Mouse (Mus musculus) CD4-positive, CD25-positive, alpha-beta regulatory T cell, adult 2 months (primary cell): Measurements from ENCODE around the gene Defb5.
"Not testable (repeated sequence)": the region's sequence is repeated elsewhere in the genome, so short reads cannot be mapped to it uniquely, and the experiment has no call there.

Experiments
- DNase-seq: peaks from one replicate; pipeline ENCODE4 v3.0.0-alpha.2; 2012; ENCODE audit warnings: low read depth, low spot score

Defb5 gene

DNA sequence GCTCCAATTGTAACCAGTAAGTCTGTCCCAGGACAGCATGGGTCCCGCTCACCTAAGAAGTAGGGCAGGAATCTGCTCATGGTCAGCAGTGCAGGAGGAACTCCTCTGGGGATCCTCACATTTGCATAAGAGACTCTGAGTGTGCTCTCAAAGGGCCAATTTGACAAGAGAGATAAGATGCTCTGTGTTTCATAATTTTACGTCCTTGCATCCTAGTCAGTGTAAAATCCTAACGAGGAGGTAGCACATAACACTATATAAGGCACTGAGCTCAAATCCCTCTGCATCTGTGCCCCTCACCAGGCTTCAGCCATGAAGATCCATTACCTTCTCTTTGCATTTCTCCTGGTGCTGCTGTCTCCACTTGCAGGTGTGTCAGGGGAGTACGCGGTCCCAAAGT, at the start of gene Defb5:
Gene Defb5 (plus strand): TSS at position 301 of the 400 bp plus-strand sequence.
- no peak for DNase-seq

DNA sequence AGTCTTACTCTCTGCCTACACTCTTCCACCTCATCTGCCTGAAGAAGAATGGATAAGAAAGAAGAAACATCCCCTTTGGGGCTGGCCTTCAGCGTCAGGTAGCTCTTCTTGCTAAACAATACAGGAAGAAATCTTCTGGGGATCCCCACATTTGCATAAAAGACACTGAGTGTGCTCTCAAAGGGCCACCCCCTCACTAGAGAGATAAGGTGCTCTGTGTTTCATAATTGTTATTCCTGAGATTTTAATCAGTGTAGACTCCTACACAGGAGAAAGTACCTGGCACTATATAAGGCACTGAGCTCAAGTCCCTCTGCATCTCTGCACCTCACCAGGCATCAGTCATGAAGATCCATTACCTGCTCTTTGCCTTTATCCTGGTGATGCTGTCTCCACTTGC, 22.2 kb upstream of the Defb5 start, which contains the start of gene Defb6:
Gene Defb6 (plus strand): TSS at position 318 of the 400 bp plus-strand sequence.
- peak; percentile 8 for DNase-seq

DNA sequence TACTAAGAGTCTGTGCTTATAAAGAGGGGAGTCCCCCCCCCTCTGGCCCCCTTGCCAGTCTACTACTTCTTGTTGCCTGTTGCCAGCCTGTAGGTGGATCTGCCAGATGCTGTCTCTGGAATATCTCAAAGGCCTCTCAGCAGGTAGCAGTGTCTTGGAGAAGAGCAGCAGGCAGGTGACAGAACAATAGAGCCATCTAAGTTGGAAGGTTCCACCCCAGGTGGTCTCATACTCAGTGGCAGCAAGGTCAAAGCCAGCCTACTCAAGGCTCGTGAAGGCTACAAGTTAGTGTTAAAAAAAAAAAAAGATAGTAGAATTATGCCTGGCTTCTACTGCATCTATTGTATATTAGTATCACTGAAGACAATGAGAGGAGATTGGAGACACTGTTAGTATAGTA, 9.3 kb upstream of the Defb5 start:
- DNase-seq: no peak

DNA sequence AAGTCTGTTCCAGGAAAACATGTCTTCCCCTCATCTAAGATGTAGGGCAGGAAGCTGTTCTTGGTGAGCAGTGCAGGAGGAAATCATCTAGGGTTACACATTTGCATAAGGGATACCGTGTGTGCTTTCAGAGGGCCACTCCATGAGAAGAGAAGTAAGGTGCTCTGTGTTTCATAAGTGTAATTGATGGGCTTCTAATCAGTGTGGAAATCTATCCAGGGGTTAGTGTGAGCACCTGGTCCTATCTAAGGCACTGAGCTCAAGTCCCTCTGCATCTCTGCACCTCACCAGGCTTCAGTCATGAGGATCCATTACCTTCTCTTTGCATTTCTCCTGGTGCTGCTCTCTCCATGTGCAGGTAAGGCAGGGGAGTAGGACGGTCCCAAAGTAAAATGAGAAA, 7.8 kb upstream of the Defb5 start, which contains the start of gene Defb46:
Gene Defb46 (plus strand): TSS at position 301 of the 400 bp plus-strand sequence.
- DNase-seq: no peak

DNA sequence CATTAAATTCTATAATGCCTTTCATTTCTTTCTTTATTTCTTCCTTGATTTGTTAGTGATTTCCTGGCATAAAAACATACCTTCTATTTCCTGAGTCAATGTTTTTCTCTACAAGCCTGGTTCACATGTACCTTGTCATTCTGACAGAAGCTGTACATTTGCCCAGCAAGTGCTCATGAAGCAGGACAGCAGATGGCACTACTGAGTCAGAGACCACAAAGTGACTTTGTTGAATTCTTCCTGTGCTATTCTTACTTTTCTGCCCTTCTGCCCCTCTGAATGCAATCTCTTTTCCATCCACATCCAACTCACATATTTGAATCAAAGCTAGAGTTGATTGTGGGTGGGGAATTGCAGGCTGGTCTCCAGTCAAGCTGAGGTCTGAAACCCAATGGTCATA, 10.8 kb downstream of the Defb5 start:
- no peak for DNase-seq

DNA sequence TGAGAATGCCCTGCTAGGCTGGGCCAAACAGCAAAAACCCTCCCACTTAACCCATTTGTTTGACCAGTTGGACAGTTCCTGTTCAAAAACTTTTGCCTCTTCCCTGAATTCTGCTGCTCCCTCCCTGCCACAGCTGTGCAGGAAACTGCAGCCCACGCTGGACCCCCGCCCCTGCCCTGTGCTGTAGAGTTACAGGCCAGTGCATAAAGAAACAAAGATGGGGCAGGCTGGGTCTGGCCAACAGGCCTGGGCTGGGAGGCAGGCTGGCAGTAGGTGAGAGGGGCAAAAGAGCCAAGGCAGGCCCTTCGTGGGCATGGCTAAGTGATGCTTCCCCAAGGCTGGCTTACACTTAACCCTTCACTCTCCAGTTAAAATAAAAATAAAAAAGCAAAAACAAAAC, 12.3 kb downstream of the Defb5 start:
- no peak for DNase-seq

DNA sequence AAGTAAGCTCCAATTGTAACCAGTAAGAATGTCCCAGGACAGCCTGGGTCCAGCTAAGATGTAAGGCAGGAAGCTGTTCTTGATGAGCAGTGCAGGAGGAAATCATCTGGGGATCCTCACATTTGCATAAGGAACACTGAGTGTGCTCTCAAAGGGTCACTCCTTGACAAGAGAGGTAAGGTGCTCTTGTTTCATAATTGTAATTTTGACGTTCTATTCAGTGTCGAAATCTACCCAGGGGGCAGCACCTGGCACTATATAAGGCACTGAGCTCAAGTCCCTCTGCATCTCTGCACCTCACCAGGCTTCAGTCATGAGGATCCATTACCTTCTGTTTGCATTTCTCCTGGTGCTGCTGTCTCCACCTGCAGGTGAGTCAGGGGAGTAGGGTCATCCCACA, 45.7 kb downstream of the Defb5 start, which contains the start of gene Defb3:
Gene Defb3 (plus strand): TSS at position 301 of the 400 bp plus-strand sequence.
- DNase-seq: not testable (repeated sequence)

DNA sequence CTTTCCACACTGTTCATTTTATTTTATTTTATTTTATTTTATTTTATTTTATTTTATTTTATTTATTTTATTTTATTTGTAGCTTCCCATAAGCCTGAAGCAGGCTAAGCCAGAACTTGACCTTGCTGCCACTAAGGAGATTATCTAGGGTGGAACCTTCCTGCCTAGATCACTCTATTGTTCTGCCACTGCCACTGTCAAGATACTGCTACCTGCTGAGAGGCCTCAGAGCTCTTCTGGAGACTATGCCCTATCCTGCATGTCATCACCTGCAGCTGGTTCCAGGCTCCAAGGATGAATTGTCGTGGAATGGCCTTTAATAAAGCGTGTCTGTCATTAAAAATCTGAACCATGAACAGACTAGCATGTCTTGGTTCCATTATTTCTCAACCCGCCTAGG, 51.0 kb downstream of the Defb5 start:
- not testable (repeated sequence) for DNase-seq
